Mouse (Mus musculus): ENCODE results near the gene 1810055G02Rik.

Gene 1810055G02Rik

GRCm38 (mm10) chr19:3708078-3709012 is at the start of gene 1810055G02Rik:
1810055G02Rik (plus strand) TSS chr19:3708293.
- in situ Hi-C loops (cut with MboI), result no loop called here

- in situ Hi-C loops (cut with MboI), result no loop called here
These were observed 42.6 kb upstream of the 1810055G02Rik start for GRCm38 (mm10) chr19:3665510-3665909.

- in situ Hi-C loops (cut with MboI), result no loop called here
These were observed 41.5 kb upstream of the 1810055G02Rik start for GRCm38 (mm10) chr19:3666632-3667031.

GRCm38 (mm10) chr19:3667155-3667895 is 40.8 kb upstream of the 1810055G02Rik start:
- in situ Hi-C loops (cut with MboI), result no loop called here

- in situ Hi-C loops (cut with MboI), result no loop called here
These were observed 40.1 kb upstream of the 1810055G02Rik start for GRCm38 (mm10) chr19:3667979-3668378.

GRCm38 (mm10) chr19:3668551-3668950 is 39.5 kb upstream of the 1810055G02Rik start:
- in situ Hi-C loops (cut with MboI), result no loop called here

GRCm38 (mm10) chr19:3669100-3669499 is 39.0 kb upstream of the 1810055G02Rik start:
- in situ Hi-C loops (cut with MboI), result no loop called here

- in situ Hi-C loops (cut with MboI), result no loop called here
These were observed 34.9 kb upstream of the 1810055G02Rik start for GRCm38 (mm10) chr19:3673149-3673548.

GRCm38 (mm10) chr19:3674122-3674855 is 33.8 kb upstream of the 1810055G02Rik start:
- in situ Hi-C loops (cut with MboI), result no loop called here

- in situ Hi-C loops (cut with MboI), result no loop called here
These were observed 27.4 kb upstream of the 1810055G02Rik start for GRCm38 (mm10) chr19:3680732-3681131.

GRCm38 (mm10) chr19:3681310-3681934 is 26.7 kb upstream of the 1810055G02Rik start:
- in situ Hi-C loops (cut with MboI), result no loop called here

GRCm38 (mm10) chr19:3684414-3684813 is 23.7 kb upstream of the 1810055G02Rik start:
- in situ Hi-C loops (cut with MboI), result no loop called here

GRCm38 (mm10) chr19:3684957-3685580 is 23.0 kb upstream of the 1810055G02Rik start:
- in situ Hi-C loops (cut with MboI), result no loop called here

- in situ Hi-C loops (cut with MboI), result no loop called here
These were observed 22.4 kb upstream of the 1810055G02Rik start for GRCm38 (mm10) chr19:3685611-3686214.

- in situ Hi-C loops (cut with MboI), result no loop called here
These were observed 21.7 kb upstream of the 1810055G02Rik start, which contains the start of gene Lrp5 for GRCm38 (mm10) chr19:3686215-3686894. Lrp5 (minus strand) TSS chr19:3686564.

- in situ Hi-C loops (cut with MboI), result no loop called here
These were observed 20.4 kb upstream of the 1810055G02Rik start for GRCm38 (mm10) chr19:3687676-3688171.

- in situ Hi-C loops (cut with MboI), result no loop called here
These were observed 16.8 kb upstream of the 1810055G02Rik start for GRCm38 (mm10) chr19:3691337-3691736.

- in situ Hi-C loops (cut with MboI), result no loop called here
These were observed 15.5 kb upstream of the 1810055G02Rik start for GRCm38 (mm10) chr19:3692414-3693145.

- in situ Hi-C loops (cut with MboI), result no loop called here
These were observed 13.6 kb upstream of the 1810055G02Rik start for GRCm38 (mm10) chr19:3694476-3694875.

All from mature B cell (primary cell).